Mouse (Mus musculus) forebrain, embryonic 14.5 days (tissue): ENCODE measurements around the gene Acsbg1. TPM values are rescaled to one million over a fixed set of nuclear protein-coding genes. Genes with fewer than 3 reads are reported as not detected.

Source experiments
- ATAC-seq: fragments of 200-750 bp; cut with Nextera tagmentation; 2 replicates; pipeline ENCODE4 v1.8.0; 2017; ENCODE audit warnings: mild to moderate bottlenecking, moderate library complexity
- DNase-seq: peaks from one replicate; pipeline ENCODE4 v3.0.0-alpha.2; 2015; ENCODE audit warnings: low spot score
- H3K27ac ChIP-seq: fragments of 300-500 bp; sonication (generic); 2 replicates; pipeline ENCODE4 v1.5.1; 2014; ENCODE audit warnings: low read depth, mild to moderate bottlenecking, control low read depth, low read length, moderate library complexity
- H3K27me3 ChIP-seq: fragments of 300-500 bp; sonication (generic); replicated peaks from 2 replicates; pipeline ENCODE4 v1.6.1; 2014; ENCODE audit warnings: low read length, control low read depth, mixed read lengths; ENCODE audit not compliant: control insufficient read depth, insufficient read depth
- H3K36me3 ChIP-seq: fragments of 300-500 bp; sonication (generic); 2 replicates; pipeline ENCODE4 v1.6.1; 2014; ENCODE audit warnings: low read length, control low read depth; ENCODE audit not compliant: control insufficient read depth, insufficient read depth
- H3K4me1 ChIP-seq: fragments of 300-500 bp; sonication (generic); 2 replicates; pipeline ENCODE4 v1.6.1; 2014; ENCODE audit warnings: antibody characterized with exemption, low read length, control low read depth; ENCODE audit not compliant: control insufficient read depth, insufficient read depth
- H3K4me2 ChIP-seq: fragments of 300-500 bp; sonication (generic); 2 replicates; pipeline ENCODE4 v1.6.1; 2014; ENCODE audit warnings: mild to moderate bottlenecking, control low read depth, low read length
- H3K4me3 ChIP-seq: fragments of 300-500 bp; sonication (generic); 2 replicates; pipeline ENCODE4 v1.5.1; 2014; ENCODE audit warnings: low read depth, low read length, control low read depth
- H3K9ac ChIP-seq: fragments of 300-500 bp; sonication (generic); 2 replicates; pipeline ENCODE4 v1.6.1; 2014; ENCODE audit warnings: mild to moderate bottlenecking, low read length, control low read depth, moderate library complexity
- H3K9me3 ChIP-seq: fragments of 300-500 bp; sonication (generic); replicated peaks from 2 replicates; pipeline ENCODE4 v1.6.1; 2016; ENCODE audit warnings: low read length, control low read depth, mixed read lengths; ENCODE audit not compliant: control insufficient read depth
- WGBS: fragments of 180-500 bp; shearing (Covaris S2); extraction: QIAGEN DNeasy Blood & Tissue Kit; methylation state at CpG from one replicate; pipeline ENCODE4 v1.1.7; 2014; 5-methylcytosine and 5-hydroxymethylcytosine counted together
- polyA plus RNA-seq: library from polyadenylated mRNA; unstranded; fragments of >200 nt; fragmentation: Nextera tagmentation; extraction: Ambion mirVana; gene quantifications from 2 replicates; pipeline ENCODE4 v1.2.1, GENCODE M21; 2014

Acsbg1 gene
- polyA plus RNA-seq, 1 experiment from 2014 or later: 18.6 TPM

DNA sequence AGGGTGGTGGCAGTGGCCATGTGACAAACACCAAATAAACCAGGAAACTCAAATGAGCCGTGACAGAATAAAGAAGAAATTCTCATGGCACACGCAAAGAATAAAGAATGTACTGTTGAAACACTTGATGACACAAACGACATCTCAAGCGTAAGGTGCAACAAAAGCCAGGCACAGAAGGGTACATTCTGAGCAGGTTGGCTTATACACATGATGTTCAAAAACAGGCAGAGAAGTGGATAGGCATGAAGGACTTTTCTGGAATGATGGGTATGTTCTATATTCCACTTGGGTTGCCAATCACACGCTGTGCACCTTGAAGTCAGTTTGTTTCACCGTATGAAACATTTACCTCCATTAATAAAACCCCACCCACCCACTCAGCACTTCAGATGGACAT is 5.3 kb downstream of the Acsbg1 start:
- ATAC-seq (no peak), DNase-seq (no peak)
- H3K4me3 ChIP-seq: no peak overlapping the region
- H3K36me3 ChIP-seq: no peaks in the 10 kb centered on the region
- no peak overlapping the region for H3K9ac ChIP-seq
- peaks cover 2% of the 10 kb centered on the region; the same call in 1 of the 2 replicates for H3K4me1 ChIP-seq
- 89% methylated on average over 6 of the region's 6 CpGs for WGBS
- H3K4me2 ChIP-seq: no peak overlapping the region
- no peaks in the 10 kb centered on the region for H3K27me3 ChIP-seq
- no peak overlapping the region for H3K27ac ChIP-seq
- no peaks in the 10 kb centered on the region for H3K9me3 ChIP-seq

DNA sequence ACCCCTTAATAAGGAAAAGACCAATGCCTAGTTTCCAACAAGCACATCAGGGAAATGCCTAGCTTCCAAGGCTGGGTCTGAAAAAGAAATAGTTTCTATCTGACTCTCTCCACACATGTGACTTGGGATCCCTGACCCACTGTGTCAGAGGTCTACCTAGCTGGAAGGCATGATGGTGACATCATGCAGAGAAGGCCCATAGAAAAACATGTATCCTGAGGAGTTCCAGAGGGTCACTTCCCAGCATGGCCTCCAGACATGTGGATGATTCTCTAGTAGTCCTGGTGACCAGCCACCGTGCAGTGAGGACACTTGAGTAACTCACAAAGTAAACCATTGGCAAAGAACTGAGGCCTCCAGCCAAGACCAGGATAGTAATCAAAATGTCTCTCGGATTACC is 5.8 kb downstream of the Acsbg1 start:
- Histone ChIP-seq H3K4me1 (no peaks in the 10 kb centered on the region), H3K4me3 (no peak overlapping the region), H3K9ac (no peak overlapping the region), H3K27me3 (no peaks in the 10 kb centered on the region), H3K36me3 (no peaks in the 10 kb centered on the region), H3K4me2 (no peak overlapping the region), H3K9me3 (no peaks in the 10 kb centered on the region), H3K27ac (no peak overlapping the region)
- ATAC-seq (no peak), DNase-seq (no peak)
- 93% methylated on average over 2 of the region's 2 CpGs for WGBS

DNA sequence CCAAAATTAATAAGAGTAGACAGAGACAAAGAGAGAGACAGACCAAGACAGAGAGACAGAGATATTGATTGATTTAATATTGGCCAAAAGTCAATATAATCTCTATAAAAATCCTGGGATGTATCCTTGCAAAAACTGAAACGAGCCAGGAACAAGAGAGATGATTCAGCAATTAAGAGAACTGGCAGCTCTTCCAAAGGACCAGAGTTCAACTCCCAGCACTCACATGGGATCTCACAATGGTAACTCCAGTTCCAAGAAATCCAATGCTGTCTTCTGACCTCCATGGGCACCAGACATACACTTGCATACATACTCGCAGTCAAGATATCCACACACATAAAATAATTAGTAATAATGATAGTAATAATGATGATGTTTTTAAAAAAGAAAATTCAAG is 8.9 kb downstream of the Acsbg1 start:
- no peaks in the 10 kb centered on the region for H3K9me3 ChIP-seq
- ATAC-seq (no peak), DNase-seq (no peak)
- no peak overlapping the region for H3K9ac ChIP-seq
- no peak overlapping the region for H3K4me2 ChIP-seq
- no peaks in the 10 kb centered on the region for H3K4me1 ChIP-seq
- H3K36me3 ChIP-seq: no peaks in the 10 kb centered on the region
- no peaks in the 10 kb centered on the region for H3K27me3 ChIP-seq
- H3K4me3 ChIP-seq: no peak overlapping the region
- H3K27ac ChIP-seq: no peak overlapping the region
- 93% methylated on average over 2 of the region's 2 CpGs for WGBS

DNA sequence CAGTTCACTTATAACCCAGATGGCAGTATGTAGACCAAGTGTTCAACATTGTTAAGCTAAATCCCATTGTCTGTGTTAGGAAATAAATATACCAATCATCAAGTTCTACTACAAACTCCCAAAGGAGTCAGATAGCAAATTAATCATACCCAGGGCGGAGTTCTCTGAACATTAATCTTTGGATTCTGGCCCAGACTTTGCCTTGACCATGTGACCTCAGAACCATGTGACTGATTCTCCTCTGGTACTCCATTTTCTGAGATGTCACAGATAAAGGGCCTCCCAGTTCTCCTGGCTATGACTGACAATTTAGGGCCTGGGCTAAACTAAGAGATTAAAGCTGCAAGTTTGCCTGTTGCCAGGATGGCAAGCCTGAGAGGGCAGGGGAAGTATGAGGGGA is 12.3 kb downstream of the Acsbg1 start:
- H3K4me1 ChIP-seq: no peaks in the 10 kb centered on the region
- no peak overlapping the region for H3K4me2 ChIP-seq
- no peak overlapping the region for H3K4me3 ChIP-seq
- H3K27ac ChIP-seq: no peak overlapping the region
- H3K36me3 ChIP-seq: no peaks in the 10 kb centered on the region
- H3K9ac ChIP-seq: no peak overlapping the region
- ATAC-seq: no peak
- DNase-seq: no peak
- H3K27me3 ChIP-seq: no peaks in the 10 kb centered on the region
- 97% methylated on average over 1 of the region's 1 CpGs for WGBS
- H3K9me3 ChIP-seq: no peaks in the 10 kb centered on the region

DNA sequence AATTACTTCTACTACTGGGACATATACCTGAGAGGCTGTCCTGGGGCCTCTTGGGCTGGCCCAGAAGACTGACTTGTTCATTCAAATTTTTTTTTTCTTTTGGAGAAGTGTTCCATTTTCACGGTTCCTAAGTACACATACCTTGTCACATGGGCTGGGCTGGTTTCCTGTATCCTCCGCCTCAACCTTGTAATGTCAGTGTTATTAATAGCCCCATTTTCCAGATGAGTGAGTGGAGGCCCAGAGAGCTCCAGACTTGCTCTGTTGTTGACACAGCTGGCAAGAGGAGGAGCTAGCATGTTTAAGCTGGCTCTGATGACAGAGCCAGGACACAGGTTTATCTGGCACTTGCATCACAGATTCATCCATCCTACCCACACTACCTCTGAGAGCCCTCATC is 14.2 kb downstream of the Acsbg1 start:
- DNase-seq (no peak), ATAC-seq (no peak)
- Histone ChIP-seq H3K4me1 (no peaks in the 10 kb centered on the region), H3K36me3 (no peaks in the 10 kb centered on the region), H3K4me2 (no peak overlapping the region), H3K9ac (no peak overlapping the region), H3K27ac (no peak overlapping the region), H3K27me3 (no peaks in the 10 kb centered on the region), H3K4me3 (no peak overlapping the region), H3K9me3 (no peaks in the 10 kb centered on the region)
- WGBS: 83% methylated on average over 2 of the region's 2 CpGs

DNA sequence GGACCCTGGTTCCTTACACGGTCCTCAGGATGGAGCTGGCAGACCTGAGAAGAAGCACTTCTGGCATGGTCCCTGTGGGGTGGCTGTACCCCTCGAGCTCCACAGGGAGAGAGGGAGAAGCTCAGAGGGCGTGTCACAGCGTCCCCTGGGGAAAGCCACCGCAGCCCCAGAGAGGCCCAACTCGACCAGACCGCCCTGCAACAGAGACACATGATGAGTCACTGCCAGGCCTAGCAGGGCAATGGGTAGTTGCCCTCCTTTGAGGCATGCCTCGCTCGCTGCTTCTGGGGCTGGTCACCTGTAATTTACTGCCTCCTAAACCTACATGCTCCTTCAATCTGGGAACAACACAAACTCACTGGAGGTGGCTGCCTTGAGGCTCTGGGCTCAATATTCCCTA is 15.4 kb downstream of the Acsbg1 start:
- H3K27ac ChIP-seq: no peak overlapping the region
- no peak overlapping the region for H3K9ac ChIP-seq
- 91% methylated on average over 9 of the region's 9 CpGs for WGBS
- no peaks in the 10 kb centered on the region for H3K36me3 ChIP-seq
- no peaks in the 10 kb centered on the region for H3K4me1 ChIP-seq
- H3K4me2 ChIP-seq: no peak overlapping the region
- H3K27me3 ChIP-seq: no peaks in the 10 kb centered on the region
- H3K4me3 ChIP-seq: no peak overlapping the region
- DNase-seq (no peak), ATAC-seq (no peak)
- no peaks in the 10 kb centered on the region for H3K9me3 ChIP-seq

DNA sequence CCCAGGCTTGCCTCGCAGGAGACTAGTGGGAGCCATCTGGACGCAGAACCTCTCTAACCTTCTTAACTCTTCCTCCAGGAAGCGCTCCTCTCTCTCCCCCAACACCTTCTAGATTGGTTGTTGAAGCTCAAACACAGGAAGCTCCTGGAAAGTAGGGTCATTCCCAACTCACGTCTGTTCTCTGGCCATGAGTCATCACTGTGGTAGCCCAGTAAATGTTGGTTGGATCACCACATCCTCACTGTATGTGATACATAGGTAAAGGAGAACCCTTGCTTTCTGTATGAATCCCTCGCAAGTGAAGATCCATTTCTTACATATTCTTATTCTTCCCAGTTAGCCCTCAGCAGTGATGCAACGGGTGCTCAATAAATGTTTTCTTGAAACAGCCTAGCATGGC is 16.1 kb downstream of the Acsbg1 start:
- Histone ChIP-seq H3K27ac (no peak overlapping the region), H3K4me2 (no peak overlapping the region), H3K4me3 (no peak overlapping the region), H3K9me3 (no peaks in the 10 kb centered on the region), H3K27me3 (no peaks in the 10 kb centered on the region), H3K4me1 (no peaks in the 10 kb centered on the region), H3K36me3 (no peaks in the 10 kb centered on the region), H3K9ac (no peak overlapping the region)
- no peak for ATAC-seq
- WGBS: 94% methylated on average over 6 of the region's 6 CpGs
- DNase-seq: no peak

DNA sequence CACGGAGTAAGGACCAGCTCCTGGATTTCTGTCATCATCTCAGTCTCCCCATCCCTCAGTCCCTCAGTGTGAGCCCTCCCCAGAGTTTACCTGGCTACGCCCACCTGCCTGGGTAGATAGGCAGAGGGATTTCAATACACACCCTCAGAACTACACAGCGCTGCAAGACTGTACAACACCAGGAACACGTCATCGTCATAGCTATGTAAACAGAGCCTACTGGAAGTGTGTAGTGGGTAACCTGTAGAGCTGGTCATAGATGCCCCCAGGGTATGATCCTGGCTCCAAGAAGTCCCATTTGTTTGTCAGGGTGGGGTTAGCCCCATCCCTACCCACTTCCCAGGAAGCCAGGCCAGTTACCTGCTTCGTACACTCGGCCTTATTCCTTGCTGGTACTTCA is 18.5 kb downstream of the Acsbg1 start:
- Histone ChIP-seq H3K4me2 (no peak overlapping the region), H3K4me3 (no peak overlapping the region), H3K36me3 (no peaks in the 10 kb centered on the region), H3K4me1 (no peaks in the 10 kb centered on the region), H3K9me3 (no peaks in the 10 kb centered on the region), H3K27ac (no peak overlapping the region), H3K9ac (no peak overlapping the region), H3K27me3 (no peaks in the 10 kb centered on the region)
- ATAC-seq (no peak), DNase-seq (no peak)
- WGBS: 92% methylated on average over 7 of the region's 7 CpGs

DNA sequence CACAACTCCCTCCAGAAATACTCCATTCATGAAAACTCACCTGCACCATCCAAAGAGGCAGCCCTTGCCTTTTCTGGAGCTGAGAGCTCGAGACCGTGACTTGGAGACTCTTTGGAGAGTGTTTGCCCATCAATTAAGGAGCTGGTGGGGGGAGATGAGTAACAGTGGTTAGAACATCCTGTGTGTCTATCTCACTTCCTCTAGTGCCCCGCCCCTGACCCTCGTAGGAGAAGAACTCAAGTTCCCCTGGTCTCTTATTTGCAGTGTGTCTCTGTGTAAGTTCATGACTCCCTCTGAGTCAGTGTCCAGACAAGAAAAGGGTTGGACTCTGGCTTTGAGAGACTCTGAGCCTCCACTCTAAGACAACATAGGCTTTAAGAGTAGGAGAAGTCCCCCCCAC is 19.1 kb downstream of the Acsbg1 start:
- DNase-seq: no peak
- Histone ChIP-seq H3K36me3 (no peaks in the 10 kb centered on the region), H3K27ac (no peak overlapping the region), H3K4me1 (no peaks in the 10 kb centered on the region), H3K4me2 (no peak overlapping the region), H3K27me3 (no peaks in the 10 kb centered on the region), H3K4me3 (no peak overlapping the region), H3K9ac (no peak overlapping the region), H3K9me3 (no peaks in the 10 kb centered on the region)
- ATAC-seq: no peak
- WGBS: 88% methylated on average over 4 of the region's 4 CpGs

DNA sequence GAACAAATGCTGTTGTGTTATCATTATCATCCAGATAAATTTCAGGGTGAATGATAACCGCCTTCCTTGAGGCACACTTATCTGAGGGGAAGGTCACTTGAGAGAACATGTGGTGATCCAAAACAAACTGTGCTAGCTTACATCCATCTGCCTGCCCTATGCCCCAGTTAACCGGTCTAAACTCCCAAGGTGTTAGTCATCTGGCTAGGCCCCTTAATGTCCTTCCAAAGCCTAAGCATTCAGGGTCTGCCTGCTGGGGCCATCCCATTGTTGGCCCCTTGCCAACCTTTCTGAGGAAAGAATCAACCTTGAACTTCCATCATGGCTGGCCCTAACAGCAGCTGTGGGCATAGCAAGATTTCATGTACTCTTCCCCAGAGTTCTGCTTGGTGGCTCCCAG is 19.5 kb downstream of the Acsbg1 start:
- DNase-seq (no peak), ATAC-seq (no peak)
- Histone ChIP-seq H3K4me1 (no peaks in the 10 kb centered on the region), H3K9ac (no peak overlapping the region), H3K36me3 (no peaks in the 10 kb centered on the region), H3K4me2 (no peak overlapping the region), H3K27ac (no peak overlapping the region), H3K9me3 (no peaks in the 10 kb centered on the region), H3K4me3 (no peak overlapping the region), H3K27me3 (no peaks in the 10 kb centered on the region)
- 77% methylated on average over 2 of the region's 2 CpGs for WGBS
